ENCODE assay signal across 11 mouse cellular contexts in genomic region chr4:119238661-119239060, GRCm38 (mm10). TPM values are rescaled to one million over a fixed set of nuclear protein-coding genes. Genes with fewer than 3 reads are reported as not detected.
DNase-seq lines count a peak whose midpoint lies in the region; ATAC-seq lines count a peak whose summit lies in the region.
"Had no signal": no experiment of that assay in that cellular context is flagged by ENCODE, and none has a peak within 500 bp of the region (broad histone marks: within the 10 kb centered on the region; RNA-seq: fewer than 3 reads in every experiment).

No protein-coding gene starts in this region.

- H3K4me2 ChIP-seq in hindbrain, embryonic 13.5 days, result no peak overlapping the region
- no peak overlapping the region for H3K4me2 ChIP-seq in neural tube, embryonic 13.5 days
- peak overlapping the region; percentile 44 for H3K4me2 ChIP-seq in liver, embryonic 12.5 days
- H3K4me2 ChIP-seq: heart, embryonic 13.5 days; limb, embryonic 15.5 days had no signal

- H3K9ac ChIP-seq in hindbrain, embryonic 13.5 days, result no peak overlapping the region; the same call in 1 of the 2 replicates
- no peak overlapping the region for H3K9ac ChIP-seq in neural tube, embryonic 13.5 days
- H3K9ac ChIP-seq in liver, embryonic 12.5 days, result no peak overlapping the region
- H3K9ac ChIP-seq: limb, embryonic 15.5 days had no signal

- DNase-seq in hindbrain, embryonic 10.5 days (ENCODE audit: low spot score), result no peak
- no peak for DNase-seq in neural tube, embryonic 10.5 days (ENCODE audit: extremely low spot score, low spot score)
- no peak for DNase-seq in heart, postnatal 14 days
- no peak for DNase-seq in lung, postnatal 4 days
- DNase-seq: kidney, adult 18-20 months; thymus, adult 18-20 months had no signal

- no peak overlapping the region for H3K4me3 ChIP-seq in hindbrain, embryonic 13.5 days
- H3K4me3 ChIP-seq in hindbrain, embryonic 10.5 days, result no peak overlapping the region
- no peak overlapping the region for H3K4me3 ChIP-seq in neural tube, embryonic 13.5 days
- peak overlapping the region; percentile 16; the same call in 1 of the 2 replicates for H3K4me3 ChIP-seq in liver, embryonic 12.5 days
- H3K4me3 ChIP-seq: heart, embryonic 13.5 days; limb, embryonic 15.5 days had no signal

- no peak overlapping the region for H3K27ac ChIP-seq in hindbrain, embryonic 13.5 days
- no peak overlapping the region for H3K27ac ChIP-seq in hindbrain, embryonic 10.5 days
- H3K27ac ChIP-seq in neural tube, embryonic 13.5 days (replicated peaks), result no peak overlapping the region
- H3K27ac ChIP-seq in liver, embryonic 12.5 days, result no peak overlapping the region

- WGBS in hindbrain, embryonic 13.5 days, result 80% methylated on average over 3 of the region's 3 CpGs
- 76% methylated on average over 3 of the region's 3 CpGs for WGBS in hindbrain, embryonic 10.5 days
- WGBS in neural tube, embryonic 13.5 days, result 78% methylated on average over 3 of the region's 3 CpGs
- 45% methylated on average over 3 of the region's 3 CpGs for WGBS in liver, embryonic 12.5 days (ENCODE audit: insufficient replicate concordance)

- intact Hi-C loops in heart, postnatal 14 days (cut with DNase I), result loop anchor here (2.0 kb wide), 1 partner anchor 100 kb away; no protein-coding TSS in a partner anchor

- no peaks in the 10 kb centered on the region for H3K9me3 ChIP-seq in hindbrain, embryonic 13.5 days
- H3K9me3 ChIP-seq in hindbrain, embryonic 10.5 days, result no peaks in the 10 kb centered on the region
- no peaks in the 10 kb centered on the region for H3K9me3 ChIP-seq in neural tube, embryonic 13.5 days
- H3K9me3 ChIP-seq in liver, embryonic 12.5 days (replicated peaks), result no peaks in the 10 kb centered on the region
- H3K9me3 ChIP-seq: heart, embryonic 13.5 days; limb, embryonic 15.5 days had no signal

- peaks cover 19% of the 10 kb centered on the region for H3K4me1 ChIP-seq in hindbrain, embryonic 13.5 days (replicated peaks)
- H3K4me1 ChIP-seq in hindbrain, embryonic 10.5 days (replicated peaks), result peaks cover 15% of the 10 kb centered on the region
- peaks cover 18% of the 10 kb centered on the region for H3K4me1 ChIP-seq in neural tube, embryonic 13.5 days (replicated peaks)
- peaks cover 24% of the 10 kb centered on the region for H3K4me1 ChIP-seq in liver, embryonic 12.5 days

- ATAC-seq in hindbrain, embryonic 13.5 days (ENCODE audit: low FRiP score), result 0 out of 2 replicates have a peak, but pooled peaks have one; percentile 21
- ATAC-seq in neural tube, embryonic 13.5 days (ENCODE audit: low read depth), result peak; percentile 9; the same call in 1 of the 2 replicates
- peak; percentile 71 for ATAC-seq in liver, embryonic 12.5 days

- peaks cover 49% of the 10 kb centered on the region for H3K36me3 ChIP-seq in hindbrain, embryonic 13.5 days
- peaks cover 42% of the 10 kb centered on the region for H3K36me3 ChIP-seq in hindbrain, embryonic 10.5 days
- peaks cover 44% of the 10 kb centered on the region for H3K36me3 ChIP-seq in neural tube, embryonic 13.5 days
- H3K36me3 ChIP-seq in liver, embryonic 12.5 days, result peaks cover 35% of the 10 kb centered on the region

- H3K27me3 ChIP-seq in hindbrain, embryonic 13.5 days, result no peaks in the 10 kb centered on the region
- H3K27me3 ChIP-seq in hindbrain, embryonic 10.5 days (ENCODE audit: insufficient read depth, poor library complexity, severe bottlenecking), result no peaks in the 10 kb centered on the region
- no peaks in the 10 kb centered on the region for H3K27me3 ChIP-seq in neural tube, embryonic 13.5 days
- no peaks in the 10 kb centered on the region for H3K27me3 ChIP-seq in liver, embryonic 12.5 days (replicated peaks)
- H3K27me3 ChIP-seq: heart, embryonic 13.5 days; limb, embryonic 15.5 days had no signal

RNA-seq across cellular contexts. Expression of gene P3h1, which starts 5.9 kb away (rescaled TPM):
- 12.2 and 13.2 TPM in 2 replicates for polyA plus RNA-seq in hindbrain, embryonic 13.5 days (2015; fragmentation: Nextera tagmentation; extraction: Ambion mirVana)
- 16.1 and 18.2 TPM in 2 replicates for polyA plus RNA-seq in hindbrain, embryonic 10.5 days (2016; fragmentation: Nextera tagmentation; extraction: Ambion mirVana)
- polyA plus RNA-seq in neural tube, embryonic 13.5 days (2015; fragmentation: Nextera tagmentation; extraction: Ambion mirVana), result 14.8 TPM in 2 replicates
- polyA plus RNA-seq in liver, embryonic 12.5 days (2016; fragmentation: Nextera tagmentation; extraction: Ambion mirVana), result 9.7 and 11.4 TPM in 2 replicates
- 10 to 100 TPM; 18.1 to 19.5 TPM for total RNA-seq in heart, postnatal 14 days (2021)

RNA-seq across cellular contexts. Expression of gene AU022252, which starts 6.1 kb away (rescaled TPM):
- polyA plus RNA-seq in hindbrain, embryonic 13.5 days (2015; fragmentation: Nextera tagmentation; extraction: Ambion mirVana), result 32.5 and 33.4 TPM in 2 replicates
- 42.0 and 43.5 TPM in 2 replicates for polyA plus RNA-seq in hindbrain, embryonic 10.5 days (2016; fragmentation: Nextera tagmentation; extraction: Ambion mirVana)
- polyA plus RNA-seq in neural tube, embryonic 13.5 days (2015; fragmentation: Nextera tagmentation; extraction: Ambion mirVana), result 35.4 and 37.4 TPM in 2 replicates
- polyA plus RNA-seq in liver, embryonic 12.5 days (2016; fragmentation: Nextera tagmentation; extraction: Ambion mirVana), result 18.1 and 19.6 TPM in 2 replicates
- 10 to 100 TPM; 21.1 to 23.4 TPM for total RNA-seq in heart, postnatal 14 days (2021)

RNA-seq across cellular contexts. Expression of gene Cldn19, which starts 16.6 kb away (rescaled TPM):
- 0.76 and 1.3 TPM in 2 replicates for polyA plus RNA-seq in hindbrain, embryonic 13.5 days (2015; fragmentation: Nextera tagmentation; extraction: Ambion mirVana)
- polyA plus RNA-seq in hindbrain, embryonic 10.5 days (2016; fragmentation: Nextera tagmentation; extraction: Ambion mirVana), result 0.34 TPM in 1 of 2 replicates, not detected in the other
- 0.45 and 0.63 TPM in 2 replicates for polyA plus RNA-seq in neural tube, embryonic 13.5 days (2015; fragmentation: Nextera tagmentation; extraction: Ambion mirVana)
- polyA plus RNA-seq in liver, embryonic 12.5 days (2016; fragmentation: Nextera tagmentation; extraction: Ambion mirVana), result not detected in 2 replicates
- total RNA-seq in heart, postnatal 14 days (2021), result under 1 TPM in 1 of 2 experiments, not detected in 1; 0.36 TPM
- polyA plus RNA-seq: heart, embryonic 13.5 days had no signal

RNA-seq across cellular contexts. Expression of gene Tmem269, which starts 20.6 kb away (rescaled TPM):
- 0.39 and 0.43 TPM in 2 replicates for polyA plus RNA-seq in hindbrain, embryonic 13.5 days (2015; fragmentation: Nextera tagmentation; extraction: Ambion mirVana)
- polyA plus RNA-seq in hindbrain, embryonic 10.5 days (2016; fragmentation: Nextera tagmentation; extraction: Ambion mirVana), result 0.25 TPM in 1 of 2 replicates, not detected in the other
- 0.45 TPM in 1 of 2 replicates, not detected in the other for polyA plus RNA-seq in neural tube, embryonic 13.5 days (2015; fragmentation: Nextera tagmentation; extraction: Ambion mirVana)
- polyA plus RNA-seq in liver, embryonic 12.5 days (2016; fragmentation: Nextera tagmentation; extraction: Ambion mirVana), result not detected in 2 replicates
- total RNA-seq in heart, postnatal 14 days (2021), result not detected
- polyA plus RNA-seq: heart, embryonic 13.5 days; limb, embryonic 15.5 days had no signal

RNA-seq across cellular contexts. Expression of gene Svbp, which starts 43.6 kb away (rescaled TPM):
- 244 and 245 TPM in 2 replicates for polyA plus RNA-seq in hindbrain, embryonic 13.5 days (2015; fragmentation: Nextera tagmentation; extraction: Ambion mirVana)
- polyA plus RNA-seq in hindbrain, embryonic 10.5 days (2016; fragmentation: Nextera tagmentation; extraction: Ambion mirVana), result 149 and 182 TPM in 2 replicates
- polyA plus RNA-seq in neural tube, embryonic 13.5 days (2015; fragmentation: Nextera tagmentation; extraction: Ambion mirVana), result 239 and 246 TPM in 2 replicates
- polyA plus RNA-seq in liver, embryonic 12.5 days (2016; fragmentation: Nextera tagmentation; extraction: Ambion mirVana), result 114 and 121 TPM in 2 replicates
- total RNA-seq in heart, postnatal 14 days (2021), result 10 to 100 TPM; 22.1 to 24.5 TPM

Comparison
In these comparisons a context has a peak if more than half of its experiments do, and no peak if none do; other contexts are left out.
1. ATAC-seq: peak in every context shown above with its lines; median percentile 71 in liver, embryonic 12.5 days; 21 in hindbrain, embryonic 13.5 days; 9 in neural tube, embryonic 13.5 days.